Mouse (Mus musculus): ENCODE measurements around the gene Cdh23.

DNA sequence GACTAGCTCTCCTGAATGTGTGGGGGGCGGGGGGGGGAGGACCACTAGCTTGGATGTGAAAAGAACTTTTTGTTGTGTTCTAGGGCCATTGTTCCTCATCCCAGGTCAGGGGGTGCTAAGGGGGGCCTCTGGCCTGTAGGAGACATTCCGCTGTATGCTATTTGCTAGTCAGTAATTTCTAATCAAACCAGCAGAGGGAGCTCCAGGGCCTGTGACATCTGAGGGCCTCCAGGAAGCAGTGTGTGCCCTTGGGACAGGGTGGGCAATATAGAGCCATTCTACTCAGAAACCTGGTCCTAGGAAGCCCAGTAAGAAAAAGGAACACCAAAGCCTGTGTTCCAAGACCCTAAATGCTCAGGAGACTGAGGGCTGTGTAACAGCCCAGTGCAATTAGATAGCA lies 164.9 kb downstream of the Cdh23 start:
- TF ChIP-seq GATA1 (IDR thresholded peaks at IDR 0.05; ENCODE audit: borderline replicate concordance, low read length) (no peak), FLI1 (IDR thresholded peaks at IDR 0.05; ENCODE audit: low read length) (no peak)
